8 mouse cellular contexts compared by ENCODE assay signal in genomic region chr4:133671881-133672844, GRCm38 (mm10). TPM values are rescaled to one million over a fixed set of nuclear protein-coding genes. Genes with fewer than 3 reads are reported as not detected.
DNase-seq lines count a peak whose midpoint lies in the region; ATAC-seq and TF ChIP-seq lines count a peak whose summit lies in the region.

Gene Pigv (minus strand): TSS chr4:133672647.

- peak; percentile 90 for ATAC-seq in forebrain, embryonic 13.5 days
- peak; percentile 91 for ATAC-seq in heart, postnatal 0 days (ENCODE audit: insufficient read depth, low read depth)
- peak; percentile 87 for ATAC-seq in liver, embryonic 16.5 days (ENCODE audit: low read depth)
- peak; percentile 88 for ATAC-seq in neural tube, embryonic 13.5 days (ENCODE audit: low read depth)

- peak; percentile 81 for DNase-seq in c-Kit-positive CD71-positive TER-119-positive erythroid progenitor cells, embryonic 14.5 days (ENCODE audit: low spot score)
- peak; percentile 86 for DNase-seq in heart, postnatal 0 days (ENCODE audit: low spot score)
- DNase-seq in kidney, postnatal 36 days: peak; percentile 90 to 98
- peak; percentile 86 for DNase-seq in telencephalon, adult 2 months (ENCODE audit: low read depth, low spot score)

- TF ChIP-seq EP300 in ES-Bruce4 (IDR thresholded peaks at IDR 0.05; ENCODE audit: insufficient read depth, low read depth, low read length): no peak
- TF ChIP-seq EP300 in heart, postnatal 0 days (IDR thresholded peaks at IDR 0.05; ENCODE audit: low read depth): no peak

- no peaks in the 10 kb centered on the region for H3K27me3 ChIP-seq in ES-Bruce4 (ENCODE audit: control insufficient read depth, insufficient read depth, low read length, poor library complexity, severe bottlenecking)
- no peaks in the 10 kb centered on the region for H3K27me3 ChIP-seq in forebrain, embryonic 13.5 days
- no peaks in the 10 kb centered on the region for H3K27me3 ChIP-seq in heart, postnatal 0 days (ENCODE audit: control insufficient read depth, insufficient read depth, low read length)
- no peaks in the 10 kb centered on the region for H3K27me3 ChIP-seq in liver, embryonic 16.5 days (ENCODE audit: control insufficient read depth, insufficient read depth, low read depth, low read length)
- no peaks in the 10 kb centered on the region for H3K27me3 ChIP-seq in neural tube, embryonic 13.5 days

- no peak for TF ChIP-seq CTCF in ES-Bruce4 (IDR thresholded peaks at IDR 0.05; ENCODE audit: low read depth, low read length)
- peak; percentile 2; the same call in 1 of the 2 replicates for TF ChIP-seq CTCF in heart, postnatal 0 days (IDR thresholded peaks at IDR 0.05; ENCODE audit: low read depth)

- TF ChIP-seq POLR2A in ES-Bruce4 (IDR thresholded peaks at IDR 0.05; ENCODE audit: insufficient read depth, low read length): peak; percentile 9

- H3K4me1 ChIP-seq in ES-Bruce4 (ENCODE audit: control insufficient read depth, insufficient read depth, low read length): peaks cover 6% of the 10 kb centered on the region
- peaks cover 59% of the 10 kb centered on the region for H3K4me1 ChIP-seq in forebrain, embryonic 13.5 days
- peaks cover 33% of the 10 kb centered on the region for H3K4me1 ChIP-seq in heart, postnatal 0 days (ENCODE audit: control insufficient read depth, insufficient read depth)
- peaks cover 51% of the 10 kb centered on the region for H3K4me1 ChIP-seq in liver, embryonic 16.5 days (ENCODE audit: control insufficient read depth, low read depth, low read length)
- peaks cover 78% of the 10 kb centered on the region for H3K4me1 ChIP-seq in neural tube, embryonic 13.5 days (replicated peaks)

- H3K9me3 ChIP-seq in ES-Bruce4 (replicated peaks; ENCODE audit: control insufficient read depth, insufficient read depth, low read length, poor library complexity, severe bottlenecking): no peaks in the 10 kb centered on the region
- H3K9me3 ChIP-seq in forebrain, embryonic 13.5 days (replicated peaks): no peaks in the 10 kb centered on the region
- no peaks in the 10 kb centered on the region for H3K9me3 ChIP-seq in heart, postnatal 0 days (replicated peaks; ENCODE audit: control insufficient read depth, low read length)
- H3K9me3 ChIP-seq in liver, embryonic 16.5 days (replicated peaks; ENCODE audit: control insufficient read depth, low read length): no peaks in the 10 kb centered on the region
- H3K9me3 ChIP-seq in neural tube, embryonic 13.5 days: no peaks in the 10 kb centered on the region

- under 1% methylated on average over 69 of the region's 76 CpGs for WGBS in forebrain, embryonic 13.5 days
- under 1% methylated on average over 37 of the region's 76 CpGs for WGBS in heart, postnatal 0 days
- WGBS in liver, embryonic 16.5 days (ENCODE audit: insufficient replicate concordance): under 1% methylated on average over 74 of the region's 76 CpGs
- WGBS in neural tube, embryonic 13.5 days: under 1% methylated on average over 76 of the region's 76 CpGs

- no peaks in the 10 kb centered on the region; the same call in 1 of the 2 replicates for H3K36me3 ChIP-seq in ES-Bruce4 (ENCODE audit: control insufficient read depth, insufficient read depth, low read length, poor library complexity, severe bottlenecking)
- peaks cover 8% of the 10 kb centered on the region; the same call in 1 of the 2 replicates for H3K36me3 ChIP-seq in forebrain, embryonic 13.5 days (ENCODE audit: poor library complexity, severe bottlenecking)
- H3K36me3 ChIP-seq in heart, postnatal 0 days (replicated peaks; ENCODE audit: control insufficient read depth, insufficient read depth, low read length): peaks cover 13% of the 10 kb centered on the region
- H3K36me3 ChIP-seq in liver, embryonic 16.5 days (ENCODE audit: control insufficient read depth, insufficient read depth): no peaks in the 10 kb centered on the region
- H3K36me3 ChIP-seq in neural tube, embryonic 13.5 days: peaks cover 8% of the 10 kb centered on the region; the same call in 1 of the 2 replicates

- H3K9ac ChIP-seq in ES-Bruce4 (ENCODE audit: low read depth, poor library complexity, severe bottlenecking): peak within 1 kb of the TSS; percentile 97
- H3K9ac ChIP-seq in forebrain, embryonic 13.5 days: peak within 1 kb of the TSS; percentile 89
- peak within 1 kb of the TSS; percentile 88 for H3K9ac ChIP-seq in heart, postnatal 0 days (replicated peaks; ENCODE audit: low read depth, low read length)
- peak within 1 kb of the TSS; percentile 87 for H3K9ac ChIP-seq in liver, embryonic 16.5 days (ENCODE audit: low read depth, low read length)
- peak within 1 kb of the TSS; percentile 88 for H3K9ac ChIP-seq in neural tube, embryonic 13.5 days

- peak within 1 kb of the TSS; percentile 100 for H3K4me3 ChIP-seq in ES-Bruce4 (ENCODE audit: low read depth, low read length)
- peak within 1 kb of the TSS; percentile 74 for H3K4me3 ChIP-seq in forebrain, embryonic 13.5 days
- H3K4me3 ChIP-seq in heart, postnatal 0 days (ENCODE audit: low read depth, low read length): peak within 1 kb of the TSS; percentile 86
- peak within 1 kb of the TSS; percentile 80 for H3K4me3 ChIP-seq in liver, embryonic 16.5 days (ENCODE audit: low read depth, low read length)
- H3K4me3 ChIP-seq in neural tube, embryonic 13.5 days: peak within 1 kb of the TSS; percentile 75

- peak within 1 kb of the TSS; percentile 98 for H3K27ac ChIP-seq in ES-Bruce4 (ENCODE audit: insufficient read depth, low read length)
- H3K27ac ChIP-seq in forebrain, embryonic 13.5 days: peak within 1 kb of the TSS; percentile 98
- peak within 1 kb of the TSS; percentile 100 for H3K27ac ChIP-seq in heart, postnatal 0 days (ENCODE audit: low read depth)
- peak within 1 kb of the TSS; percentile 98 for H3K27ac ChIP-seq in liver, embryonic 16.5 days (ENCODE audit: low read length)
- peak within 1 kb of the TSS; percentile 97 for H3K27ac ChIP-seq in neural tube, embryonic 13.5 days (replicated peaks)

- H3K4me2 ChIP-seq in forebrain, embryonic 13.5 days: peak within 1 kb of the TSS; percentile 83
- H3K4me2 ChIP-seq in heart, postnatal 0 days (ENCODE audit: low read depth, low read length): peak within 1 kb of the TSS; percentile 80
- peak within 1 kb of the TSS; percentile 75 for H3K4me2 ChIP-seq in liver, embryonic 16.5 days (ENCODE audit: low read depth, low read length)
- H3K4me2 ChIP-seq in neural tube, embryonic 13.5 days: peak within 1 kb of the TSS; percentile 82

RNA-seq across cellular contexts. Expression of gene Pigv, which starts in this region (rescaled TPM):
- polyA plus RNA-seq in ES-Bruce4 (2011; ENCODE audit: insufficient read depth, insufficient read length, low read depth, missing spikeins): 12.8 and 15.2 TPM in 2 replicates
- 13.6 and 14.5 TPM in 2 replicates for polyA plus RNA-seq in forebrain, embryonic 13.5 days (2015; fragmentation: Nextera tagmentation; extraction: Ambion mirVana)
- 8.7 and 13.7 TPM in 2 replicates for total RNA-seq in heart, postnatal 0 days (2014; rRNA removed; ENCODE audit: low replicate concordance)
- polyA plus RNA-seq in heart, postnatal 0 days (2015; fragmentation: Nextera tagmentation; extraction: Ambion mirVana): 12.9 and 13.5 TPM in 2 replicates
- polyA plus RNA-seq in liver, embryonic 16.5 days (2015; fragmentation: Nextera tagmentation; extraction: Ambion mirVana): 6.0 and 6.7 TPM in 2 replicates
- polyA plus RNA-seq in neural tube, embryonic 13.5 days (2015; fragmentation: Nextera tagmentation; extraction: Ambion mirVana): 12.3 and 14.2 TPM in 2 replicates

Comparison
In these comparisons a context has a peak if more than half of its experiments do, and no peak if none do; other contexts are left out.
1. Peak in every context shown above with its lines: DNase-seq, ATAC-seq, H3K4me3 ChIP-seq and H3K27ac ChIP-seq.